Mouse (Mus musculus): ENCODE data around the gene Mepce. TPM values are rescaled to one million over a fixed set of nuclear protein-coding genes. Genes with fewer than 3 reads are reported as not detected.

Mepce gene
- polyA plus RNA-seq, 1 experiment = 81.9 TPM

GRCm38 (mm10) chr5:137822126-137822525 is 34.7 kb upstream of the Mepce start:
- no peak for TF ChIP-seq POLR2A (IDR thresholded peaks at IDR 0.05; ENCODE audit: control insufficient read depth, extremely low read depth, insufficient read depth, low read length, poor library complexity)
- no peak for TF ChIP-seq CTCF (IDR thresholded peaks at IDR 0.05; ENCODE audit: borderline replicate concordance, control insufficient read depth, extremely low read depth, insufficient read depth, low read length, poor library complexity)
- Histone ChIP-seq H3K27ac (ENCODE audit: control insufficient read depth, insufficient read depth, low read length) (no peak overlapping the region), H3K27me3 (ENCODE audit: control insufficient read depth, insufficient read depth, low read length) (no peaks in the 10 kb centered on the region), H3K4me1 (replicated peaks; ENCODE audit: control insufficient read depth, insufficient read depth, low read length) (no peaks in the 10 kb centered on the region), H3K4me3 (ENCODE audit: control insufficient read depth, insufficient read depth, low read length) (no peak overlapping the region), H3K36me3 (ENCODE audit: control insufficient read depth, insufficient read depth, low read length) (no peaks in the 10 kb centered on the region)
- no peak for DNase-seq
- WGBS = 94% methylated on average over 4 of the region's 4 CpGs

- no peak overlapping the region for H3K4me3 ChIP-seq (ENCODE audit: control insufficient read depth, insufficient read depth, low read length)
- H3K27ac ChIP-seq (ENCODE audit: control insufficient read depth, insufficient read depth, low read length) = no peak overlapping the region
- H3K36me3 ChIP-seq (ENCODE audit: control insufficient read depth, insufficient read depth, low read length) = no peaks in the 10 kb centered on the region
- 81% methylated on average over 4 of the region's 4 CpGs for WGBS
- no peak for TF ChIP-seq CTCF (IDR thresholded peaks at IDR 0.05; ENCODE audit: borderline replicate concordance, control insufficient read depth, extremely low read depth, insufficient read depth, low read length, poor library complexity)
- no peak for TF ChIP-seq POLR2A (IDR thresholded peaks at IDR 0.05; ENCODE audit: control insufficient read depth, extremely low read depth, insufficient read depth, low read length, poor library complexity)
- no peak for DNase-seq
- H3K27me3 ChIP-seq (ENCODE audit: control insufficient read depth, insufficient read depth, low read length) = no peaks in the 10 kb centered on the region
- no peaks in the 10 kb centered on the region for H3K4me1 ChIP-seq (replicated peaks; ENCODE audit: control insufficient read depth, insufficient read depth, low read length)
These were observed 30.2 kb upstream of the Mepce start for GRCm38 (mm10) chr5:137817466-137818222.

- H3K36me3 ChIP-seq (ENCODE audit: control insufficient read depth, insufficient read depth, low read length) = no peaks in the 10 kb centered on the region
- no peaks in the 10 kb centered on the region for H3K27me3 ChIP-seq (ENCODE audit: control insufficient read depth, insufficient read depth, low read length)
- TF ChIP-seq POLR2A (IDR thresholded peaks at IDR 0.05; ENCODE audit: control insufficient read depth, extremely low read depth, insufficient read depth, low read length, poor library complexity) (no peak), CTCF (IDR thresholded peaks at IDR 0.05; ENCODE audit: borderline replicate concordance, control insufficient read depth, extremely low read depth, insufficient read depth, low read length, poor library complexity) (no peak)
- no peak overlapping the region for H3K4me3 ChIP-seq (ENCODE audit: control insufficient read depth, insufficient read depth, low read length)
- whole genome bisulfite sequencing = 97% methylated on average over 5 of the region's 5 CpGs
- H3K27ac ChIP-seq (ENCODE audit: control insufficient read depth, insufficient read depth, low read length) = no peak overlapping the region
- no peak for DNase-seq
- no peaks in the 10 kb centered on the region for H3K4me1 ChIP-seq (replicated peaks; ENCODE audit: control insufficient read depth, insufficient read depth, low read length)
These were observed 20.9 kb upstream of the Mepce start for GRCm38 (mm10) chr5:137808316-137808715.

- DNase-seq = no peak
- WGBS = 97% methylated on average over 1 of the region's 1 CpGs
- Histone ChIP-seq H3K27ac (ENCODE audit: control insufficient read depth, insufficient read depth, low read length) (no peak overlapping the region), H3K4me3 (ENCODE audit: control insufficient read depth, insufficient read depth, low read length) (no peak overlapping the region), H3K27me3 (ENCODE audit: control insufficient read depth, insufficient read depth, low read length) (no peaks in the 10 kb centered on the region), H3K36me3 (ENCODE audit: control insufficient read depth, insufficient read depth, low read length) (no peaks in the 10 kb centered on the region), H3K4me1 (replicated peaks; ENCODE audit: control insufficient read depth, insufficient read depth, low read length) (no peaks in the 10 kb centered on the region)
- no peak for TF ChIP-seq CTCF (IDR thresholded peaks at IDR 0.05; ENCODE audit: borderline replicate concordance, control insufficient read depth, extremely low read depth, insufficient read depth, low read length, poor library complexity)
- no peak for TF ChIP-seq POLR2A (IDR thresholded peaks at IDR 0.05; ENCODE audit: control insufficient read depth, extremely low read depth, insufficient read depth, low read length, poor library complexity)
These were observed 18.7 kb upstream of the Mepce start for GRCm38 (mm10) chr5:137806158-137806557.

- no peaks in the 10 kb centered on the region for H3K4me1 ChIP-seq (replicated peaks; ENCODE audit: control insufficient read depth, insufficient read depth, low read length)
- no peaks in the 10 kb centered on the region for H3K27me3 ChIP-seq (ENCODE audit: control insufficient read depth, insufficient read depth, low read length)
- no peak overlapping the region for H3K4me3 ChIP-seq (ENCODE audit: control insufficient read depth, insufficient read depth, low read length)
- no peak overlapping the region for H3K27ac ChIP-seq (ENCODE audit: control insufficient read depth, insufficient read depth, low read length)
- TF ChIP-seq POLR2A (IDR thresholded peaks at IDR 0.05; ENCODE audit: control insufficient read depth, extremely low read depth, insufficient read depth, low read length, poor library complexity) (no peak), CTCF (IDR thresholded peaks at IDR 0.05; ENCODE audit: borderline replicate concordance, control insufficient read depth, extremely low read depth, insufficient read depth, low read length, poor library complexity) (no peak)
- DNase-seq = no peak
- WGBS = 87% methylated on average over 3 of the region's 3 CpGs
- no peaks in the 10 kb centered on the region for H3K36me3 ChIP-seq (ENCODE audit: control insufficient read depth, insufficient read depth, low read length)
These were observed 13.5 kb upstream of the Mepce start for GRCm38 (mm10) chr5:137800917-137801316.

GRCm38 (mm10) chr5:137796606-137797005 is 9.2 kb upstream of the Mepce start:
- DNase-seq = no peak
- TF ChIP-seq CTCF (IDR thresholded peaks at IDR 0.05; ENCODE audit: borderline replicate concordance, control insufficient read depth, extremely low read depth, insufficient read depth, low read length, poor library complexity) (no peak), POLR2A (IDR thresholded peaks at IDR 0.05; ENCODE audit: control insufficient read depth, extremely low read depth, insufficient read depth, low read length, poor library complexity) (no peak)
- no peaks in the 10 kb centered on the region for H3K36me3 ChIP-seq (ENCODE audit: control insufficient read depth, insufficient read depth, low read length)
- no peak overlapping the region for H3K4me3 ChIP-seq (ENCODE audit: control insufficient read depth, insufficient read depth, low read length)
- H3K4me1 ChIP-seq (replicated peaks; ENCODE audit: control insufficient read depth, insufficient read depth, low read length) = no peaks in the 10 kb centered on the region
- no peak overlapping the region for H3K27ac ChIP-seq (ENCODE audit: control insufficient read depth, insufficient read depth, low read length)
- H3K27me3 ChIP-seq (ENCODE audit: control insufficient read depth, insufficient read depth, low read length) = no peaks in the 10 kb centered on the region
- 82% methylated on average over 3 of the region's 3 CpGs for WGBS
